21 mouse cellular contexts compared by ENCODE assay signal in genomic region chr3:63878995-63879666, GRCm38 (mm10). TPM values are rescaled to one million over a fixed set of nuclear protein-coding genes. Genes with fewer than 3 reads are reported as not detected.
DNase-seq lines count a peak whose midpoint lies in the region; ATAC-seq lines count a peak whose summit lies in the region.
"Had no signal": no experiment of that assay in that cellular context is flagged by ENCODE, and none has a peak within 500 bp of the region (broad histone marks: within the 10 kb centered on the region; RNA-seq: fewer than 3 reads in every experiment).

No protein-coding gene starts in this region.

- H3K9ac ChIP-seq in hindbrain, embryonic 13.5 days: no peak overlapping the region
- H3K9ac ChIP-seq in midbrain, embryonic 15.5 days: no peak overlapping the region
- H3K9ac ChIP-seq: forebrain, embryonic 15.5 days; intestine, embryonic 15.5 days; liver, embryonic 12.5 days; lung, embryonic 15.5 days had no signal

- H3K36me3 ChIP-seq in hindbrain, embryonic 13.5 days: no peaks in the 10 kb centered on the region
- H3K36me3 ChIP-seq in midbrain, embryonic 15.5 days (replicated peaks): no peaks in the 10 kb centered on the region
- H3K36me3 ChIP-seq: forebrain, embryonic 15.5 days; heart, embryonic 10.5 days; intestine, embryonic 15.5 days; limb, embryonic 10.5 days; liver, embryonic 12.5 days; lung, embryonic 15.5 days had no signal

- no peaks in the 10 kb centered on the region for H3K9me3 ChIP-seq in hindbrain, embryonic 13.5 days
- H3K9me3 ChIP-seq in midbrain, embryonic 15.5 days: no peaks in the 10 kb centered on the region
- H3K9me3 ChIP-seq: forebrain, embryonic 15.5 days; heart, embryonic 10.5 days; intestine, embryonic 15.5 days; limb, embryonic 10.5 days; liver, embryonic 12.5 days; lung, embryonic 15.5 days; megakaryocyte, embryonic 14.5 days had no signal

- WGBS in hindbrain, embryonic 13.5 days: 41% methylated on average over 4 of the region's 4 CpGs
- 10% methylated on average over 4 of the region's 4 CpGs for WGBS in midbrain, embryonic 15.5 days

- H3K4me2 ChIP-seq in hindbrain, embryonic 13.5 days: no peak overlapping the region
- H3K4me2 ChIP-seq in midbrain, embryonic 15.5 days: no peak overlapping the region
- H3K4me2 ChIP-seq: forebrain, embryonic 15.5 days; intestine, embryonic 15.5 days; liver, embryonic 12.5 days; lung, embryonic 15.5 days had no signal

- ATAC-seq in hindbrain, embryonic 13.5 days (ENCODE audit: low FRiP score): peak; percentile 68
- peak; percentile 91 for ATAC-seq in midbrain, embryonic 15.5 days (replicated peaks)
- ATAC-seq: forebrain, embryonic 15.5 days; intestine, embryonic 15.5 days; liver, embryonic 12.5 days had no signal

- peak; percentile 55 for DNase-seq in embryo, embryonic 10 days (ENCODE audit: low spot score)
- DNase-seq in embryo, embryonic 9.5 days (ENCODE audit: extremely low spot score): no peak
- peak; percentile 53 for DNase-seq in MN1 (ENCODE audit: low spot score)
- DNase-seq in T-cell, adult 2 months (ENCODE audit: low spot score): no peak
- DNase-seq in heart, adult 9 months (ENCODE audit: low spot score in 2 of 2): no peak
- no peak for DNase-seq in adrenal gland, postnatal 25 days
- DNase-seq: cerebellum, postnatal 14 days; heart, postnatal 14 days; layer of hippocampus, postnatal 36 days; thymus, postnatal 25 days had no signal

- H3K27ac ChIP-seq in hindbrain, embryonic 13.5 days: peak overlapping the region; percentile 62
- peak overlapping the region; percentile 51 for H3K27ac ChIP-seq in midbrain, embryonic 15.5 days
- H3K27ac ChIP-seq: forebrain, embryonic 15.5 days; heart, embryonic 10.5 days; intestine, embryonic 15.5 days; limb, embryonic 10.5 days; liver, embryonic 12.5 days; lung, embryonic 15.5 days had no signal

- peaks cover 8% of the 10 kb centered on the region for H3K4me1 ChIP-seq in hindbrain, embryonic 13.5 days (replicated peaks)
- H3K4me1 ChIP-seq in midbrain, embryonic 15.5 days: peaks cover 11% of the 10 kb centered on the region
- H3K4me1 ChIP-seq: forebrain, embryonic 15.5 days; heart, embryonic 10.5 days; intestine, embryonic 15.5 days; liver, embryonic 12.5 days; lung, embryonic 15.5 days; megakaryocyte, embryonic 14.5 days had no signal

- no peaks in the 10 kb centered on the region for H3K27me3 ChIP-seq in hindbrain, embryonic 13.5 days
- H3K27me3 ChIP-seq in midbrain, embryonic 15.5 days (replicated peaks): no peaks in the 10 kb centered on the region
- H3K27me3 ChIP-seq: CH12.LX; forebrain, embryonic 15.5 days; intestine, embryonic 15.5 days; liver, embryonic 12.5 days; lung, embryonic 15.5 days; megakaryocyte, embryonic 14.5 days had no signal

- H3K4me3 ChIP-seq in hindbrain, embryonic 13.5 days: no peak overlapping the region
- H3K4me3 ChIP-seq in midbrain, embryonic 15.5 days: no peak overlapping the region
- H3K4me3 ChIP-seq: forebrain, embryonic 15.5 days; heart, embryonic 10.5 days; intestine, embryonic 15.5 days; limb, embryonic 10.5 days; liver, embryonic 12.5 days; lung, embryonic 15.5 days; megakaryocyte, embryonic 14.5 days had no signal

RNA-seq across cellular contexts. Expression of gene Plch1, which starts 20.1 kb away (rescaled TPM):
- polyA plus RNA-seq in hindbrain, embryonic 13.5 days (2015; fragmentation: Nextera tagmentation; extraction: Ambion mirVana): 11.1 and 12.2 TPM in 2 replicates
- polyA plus RNA-seq in midbrain, embryonic 15.5 days (2015; fragmentation: Nextera tagmentation; extraction: Ambion mirVana): 9.9 and 11.0 TPM in 2 replicates
- total RNA-seq in adrenal gland, postnatal 25 days (2021): not detected in 2 replicates
- total RNA-seq: neutrophil, adult 5-6 weeks had no signal

RNA-seq across cellular contexts. Expression of gene E130311K13Rik, which starts 50.1 kb away (rescaled TPM):
- polyA plus RNA-seq in hindbrain, embryonic 13.5 days (2015; fragmentation: Nextera tagmentation; extraction: Ambion mirVana): 5.3 and 6.4 TPM in 2 replicates
- 5.7 and 7.8 TPM in 2 replicates for polyA plus RNA-seq in midbrain, embryonic 15.5 days (2015; fragmentation: Nextera tagmentation; extraction: Ambion mirVana)
- total RNA-seq in adrenal gland, postnatal 25 days (2021): 13.2 and 17.4 TPM in 2 replicates

Comparison
In these comparisons a context has a peak if more than half of its experiments do, and no peak if none do; other contexts are left out.
1. DNase-seq: peak in embryo, embryonic 10 days (single experiment) and MN1 (single experiment); none in embryo, embryonic 9.5 days (single experiment), T-cell, adult 2 months (single experiment), heart, adult 9 months (0 of 2) and adrenal gland, postnatal 25 days (single experiment).